Mouse (Mus musculus) lung, adult 2 months (tissue): ENCODE data around the gene Spint3.
A peak's percentile ranks its signal among the peaks of the same experiment; 100 is the strongest.

Experiments
- CTCF ChIP-seq: fragments of 200-500 bp; IDR thresholded peaks from 2 replicates; pipeline ENCODE4 v1.5.1; 2011; ENCODE audit warnings: mild to moderate bottlenecking, low read length, control low read depth; ENCODE audit not compliant: insufficient read depth
- POLR2A ChIP-seq: fragments of 200-500 bp; IDR thresholded peaks from 2 replicates; pipeline ENCODE4 v1.6.1; 2011; ENCODE audit warnings: low read depth, mild to moderate bottlenecking, control low read depth, low read length, borderline replicate concordance; ENCODE audit errors: extremely low read depth

DNA sequence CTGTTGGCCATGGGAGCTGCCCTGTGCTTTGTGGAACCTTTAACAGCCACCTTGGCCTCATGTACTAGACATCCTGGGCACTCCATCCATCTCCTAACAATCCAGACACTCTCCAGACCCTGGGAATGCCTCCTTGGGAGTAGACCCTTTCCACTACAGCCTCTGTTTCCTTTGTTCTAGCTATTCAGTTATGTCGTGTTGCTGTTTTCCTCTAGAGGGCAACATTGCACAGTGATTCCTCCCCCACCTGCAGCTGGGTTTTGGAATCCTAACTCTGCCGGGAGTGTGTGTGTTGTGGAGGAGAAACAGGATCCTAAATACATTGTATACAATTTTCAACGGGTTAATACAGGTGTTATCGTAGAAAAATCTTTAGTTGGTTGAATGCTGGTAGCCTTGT is 18.8 kb upstream of the Spint3 start:
- no peak for TF ChIP-seq POLR2A
- peak; percentile 58 for TF ChIP-seq CTCF
